Mouse (Mus musculus) spleen, adult 2 months (tissue): ENCODE measurements at regions not wholly inside any gene's neighbourhood (a gene's known extent, or its start where the extent isn't known, plus 50 kb on each side); places are given as distances from the start of the nearest gene placed in this dataset.

Experiments used
- DNase-seq, 2 experiments: peaks; one replicate each; pipeline versions ENCODE4 v3.0.0 to v3.0.0-alpha.2; 2012 to 2021; ENCODE audit warnings: low spot score in 2 of 2, low read depth in 1 of 2
- H3K27ac ChIP-seq: fragments of 200-500 bp; 2 replicates; pipeline ENCODE4 v1.5.1; 2012; ENCODE audit warnings: low read length, inconsistent platforms; ENCODE audit not compliant: insufficient read depth
- H3K27me3 ChIP-seq: fragments of 200-500 bp; 2 replicates; pipeline ENCODE4 v1.6.1; 2012; ENCODE audit warnings: mild to moderate bottlenecking, moderate library complexity, low read length, inconsistent platforms; ENCODE audit not compliant: control insufficient read depth, insufficient read depth
- H3K36me3 ChIP-seq: fragments of 200-500 bp; 2 replicates; pipeline ENCODE4 v1.6.1; 2012; ENCODE audit warnings: mild to moderate bottlenecking, low read length, inconsistent platforms; ENCODE audit not compliant: control insufficient read depth, insufficient read depth
- H3K4me1 ChIP-seq: fragments of 200-500 bp; 2 replicates; pipeline ENCODE4 v1.6.1; 2011; ENCODE audit warnings: inconsistent platforms; ENCODE audit not compliant: control insufficient read depth, insufficient read depth, insufficient read length
- H3K4me3 ChIP-seq: fragments of 200-500 bp; 2 replicates; pipeline ENCODE4 v1.5.1; 2011; ENCODE audit warnings: mild to moderate bottlenecking, inconsistent platforms; ENCODE audit not compliant: insufficient read depth, insufficient read length; ENCODE audit errors: extremely low read depth
- CTCF ChIP-seq: fragments of 200-500 bp; IDR thresholded peaks from 2 replicates; pipeline ENCODE4 v1.5.1; 2011; ENCODE audit warnings: mild to moderate bottlenecking, inconsistent platforms; ENCODE audit not compliant: insufficient read depth, insufficient read length, insufficient replicate concordance; ENCODE audit errors: extremely low read depth
- POLR2A ChIP-seq: fragments of 200-500 bp; IDR thresholded peaks from 2 replicates; pipeline ENCODE4 v1.6.1; 2011; ENCODE audit warnings: low read depth, low read length, inconsistent platforms
- WGBS: fragments of 180-500 bp; shearing (Covaris S2); methylation state at CpG from one replicate; pipeline ENCODE4 v1.1.7; 2018; 5-methylcytosine and 5-hydroxymethylcytosine counted together

- TF ChIP-seq POLR2A (no peak), CTCF (no peak)
- DNase-seq, result no peak
- H3K27ac ChIP-seq, result no peak overlapping the region
- no peaks in the 10 kb centered on the region for H3K27me3 ChIP-seq
- no peaks in the 10 kb centered on the region for H3K36me3 ChIP-seq
- H3K4me3 ChIP-seq, result no peak overlapping the region
- no peaks in the 10 kb centered on the region for H3K4me1 ChIP-seq
- WGBS, result 82% methylated on average over 6 of the region's 6 CpGs
Observed at GRCm38 (mm10) chr17:9904525-9904991, 235.0 kb upstream of the Pabpc6 start.

DNA sequence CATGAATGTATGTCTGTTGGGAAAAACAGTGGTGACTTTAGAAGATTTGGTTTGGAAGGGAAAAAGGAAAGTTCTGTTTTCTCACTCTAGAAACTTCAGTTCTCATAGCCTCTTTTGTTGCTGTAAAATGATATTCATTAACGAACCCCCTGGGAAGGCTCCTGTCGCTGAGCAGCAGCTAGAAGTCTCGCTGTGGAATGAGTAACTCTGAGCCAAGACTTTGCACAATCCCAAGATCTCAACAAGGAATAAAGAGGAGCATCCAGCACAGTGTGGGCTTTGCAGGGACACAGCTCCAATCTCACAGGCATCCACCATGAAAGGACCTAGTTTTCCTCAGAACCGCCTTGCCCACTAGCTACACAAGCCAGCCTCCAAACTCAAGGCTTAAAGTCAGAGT lies 233.8 kb upstream of the Pabpc6 start:
- Histone ChIP-seq H3K27ac (no peak overlapping the region), H3K27me3 (no peaks in the 10 kb centered on the region), H3K4me3 (no peak overlapping the region), H3K4me1 (no peaks in the 10 kb centered on the region), H3K36me3 (no peaks in the 10 kb centered on the region)
- TF ChIP-seq CTCF (no peak), POLR2A (no peak)
- no peak for DNase-seq
- WGBS, result 92% methylated on average over 4 of the region's 4 CpGs

GRCm38 (mm10) chr17:9896964-9897363 lies 227.4 kb upstream of the Pabpc6 start:
- no peaks in the 10 kb centered on the region for H3K27me3 ChIP-seq
- H3K36me3 ChIP-seq, result no peaks in the 10 kb centered on the region
- no peak overlapping the region for H3K27ac ChIP-seq
- no peak overlapping the region for H3K4me3 ChIP-seq
- DNase-seq, result no peak
- no peaks in the 10 kb centered on the region for H3K4me1 ChIP-seq
- WGBS, result 71% methylated on average over 2 of the region's 2 CpGs
- TF ChIP-seq POLR2A (no peak), CTCF (no peak)

DNA sequence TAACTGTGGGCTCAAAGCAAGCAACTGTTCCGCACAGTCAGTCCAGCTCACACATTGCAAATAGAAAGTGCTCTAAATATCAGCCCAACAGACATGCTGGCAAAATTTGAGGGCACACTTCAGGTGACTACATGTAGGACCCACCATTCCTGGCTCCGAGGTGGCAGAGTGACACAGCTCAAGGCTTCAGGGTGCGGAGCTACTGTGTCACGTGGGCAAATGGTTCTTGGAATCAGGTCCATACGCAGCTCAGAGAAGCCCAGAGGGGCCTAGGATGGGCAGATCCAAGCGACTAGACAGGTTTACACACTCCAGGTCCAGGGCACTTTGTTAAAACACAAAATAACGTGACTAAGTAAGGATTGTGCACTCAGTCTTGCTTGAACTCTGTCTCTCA lies 226.2 kb upstream of the Pabpc6 start:
- DNase-seq, result no peak
- Histone ChIP-seq H3K4me1 (no peaks in the 10 kb centered on the region), H3K36me3 (no peaks in the 10 kb centered on the region), H3K4me3 (no peak overlapping the region), H3K27me3 (no peaks in the 10 kb centered on the region), H3K27ac (no peak overlapping the region)
- TF ChIP-seq CTCF, result no peak
- TF ChIP-seq POLR2A, result no peak
- 92% methylated on average over 7 of the region's 7 CpGs for WGBS

GRCm38 (mm10) chr17:9894828-9895685 lies 225.5 kb upstream of the Pabpc6 start:
- DNase-seq, result no peak
- Histone ChIP-seq H3K4me3 (no peak overlapping the region), H3K36me3 (no peaks in the 10 kb centered on the region), H3K27me3 (no peaks in the 10 kb centered on the region), H3K27ac (no peak overlapping the region), H3K4me1 (no peaks in the 10 kb centered on the region)
- WGBS, result 93% methylated on average over 19 of the region's 19 CpGs
- TF ChIP-seq POLR2A, result no peak
- TF ChIP-seq CTCF, result no peak

GRCm38 (mm10) chr17:9893966-9894365 lies 224.4 kb upstream of the Pabpc6 start:
- H3K4me3 ChIP-seq, result no peak overlapping the region
- H3K27me3 ChIP-seq, result no peaks in the 10 kb centered on the region
- no peak overlapping the region for H3K27ac ChIP-seq
- no peaks in the 10 kb centered on the region for H3K4me1 ChIP-seq
- 54% methylated on average over 6 of the region's 6 CpGs for WGBS
- TF ChIP-seq POLR2A (no peak), CTCF (no peak)
- no peaks in the 10 kb centered on the region for H3K36me3 ChIP-seq
- DNase-seq, result no peak

DNA sequence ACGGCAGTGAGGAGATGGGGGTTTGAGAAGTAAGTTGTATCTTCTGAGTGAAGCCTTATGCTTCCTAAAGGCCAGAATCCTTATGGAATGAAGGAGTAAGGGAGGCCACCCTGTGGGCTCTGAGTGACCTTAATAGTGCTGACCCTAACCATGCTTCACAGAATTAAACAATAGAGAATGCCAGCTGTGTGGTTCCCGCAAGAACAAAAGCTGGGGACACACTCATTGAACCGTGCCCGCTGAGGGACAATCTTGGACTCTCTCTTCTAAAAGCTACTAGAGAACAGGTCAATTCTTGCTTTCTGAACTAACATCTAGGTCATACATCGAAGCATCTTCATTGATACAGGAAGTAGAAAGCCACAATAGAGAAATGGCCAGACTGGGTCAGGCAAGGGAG lies 223.3 kb upstream of the Pabpc6 start:
- TF ChIP-seq CTCF (no peak), POLR2A (no peak)
- Histone ChIP-seq H3K27me3 (no peaks in the 10 kb centered on the region), H3K27ac (no peak overlapping the region), H3K36me3 (no peaks in the 10 kb centered on the region), H3K4me1 (no peaks in the 10 kb centered on the region), H3K4me3 (no peak overlapping the region)
- no peak for DNase-seq
- WGBS, result 83% methylated on average over 5 of the region's 5 CpGs
